Mouse (Mus musculus): ENCODE measurements around the gene Grm7. TPM values are rescaled to one million over a fixed set of nuclear protein-coding genes. Genes with fewer than 3 reads are reported as not detected.

Grm7 gene
- polyA plus RNA-seq, 1 experiment: 0.13 TPM

- Histone ChIP-seq H3K27ac (ENCODE audit: control insufficient read depth, insufficient read depth, low read length) (no peak overlapping the region), H3K4me1 (replicated peaks; ENCODE audit: control insufficient read depth, insufficient read depth, low read length) (no peaks in the 10 kb centered on the region), H3K27me3 (ENCODE audit: control insufficient read depth, insufficient read depth, low read length) (no peaks in the 10 kb centered on the region), H3K4me3 (ENCODE audit: control insufficient read depth, insufficient read depth, low read length) (no peak overlapping the region), H3K36me3 (ENCODE audit: control insufficient read depth, insufficient read depth, low read length) (no peaks in the 10 kb centered on the region)
- DNase-seq: no peak
- TF ChIP-seq CTCF (IDR thresholded peaks at IDR 0.05; ENCODE audit: borderline replicate concordance, control insufficient read depth, extremely low read depth, insufficient read depth, low read length, poor library complexity) (no peak), POLR2A (IDR thresholded peaks at IDR 0.05; ENCODE audit: control insufficient read depth, extremely low read depth, insufficient read depth, low read length, poor library complexity) (no peak)
Observed at GRCm38 (mm10) chr6:111049247-111049646, 403.9 kb downstream of the Grm7 start.

- Histone ChIP-seq H3K36me3 (ENCODE audit: control insufficient read depth, insufficient read depth, low read length) (no peaks in the 10 kb centered on the region), H3K4me1 (replicated peaks; ENCODE audit: control insufficient read depth, insufficient read depth, low read length) (no peaks in the 10 kb centered on the region), H3K27ac (ENCODE audit: control insufficient read depth, insufficient read depth, low read length) (no peak overlapping the region), H3K4me3 (ENCODE audit: control insufficient read depth, insufficient read depth, low read length) (no peak overlapping the region), H3K27me3 (ENCODE audit: control insufficient read depth, insufficient read depth, low read length) (no peaks in the 10 kb centered on the region)
- DNase-seq: no peak
- TF ChIP-seq CTCF (IDR thresholded peaks at IDR 0.05; ENCODE audit: borderline replicate concordance, control insufficient read depth, extremely low read depth, insufficient read depth, low read length, poor library complexity) (no peak), POLR2A (IDR thresholded peaks at IDR 0.05; ENCODE audit: control insufficient read depth, extremely low read depth, insufficient read depth, low read length, poor library complexity) (no peak)
- WGBS: 80% methylated on average over 7 of the region's 7 CpGs
Observed at GRCm38 (mm10) chr6:111054001-111054975, 408.9 kb downstream of the Grm7 start.

- TF ChIP-seq POLR2A (IDR thresholded peaks at IDR 0.05; ENCODE audit: control insufficient read depth, extremely low read depth, insufficient read depth, low read length, poor library complexity) (no peak), CTCF (IDR thresholded peaks at IDR 0.05; ENCODE audit: borderline replicate concordance, control insufficient read depth, extremely low read depth, insufficient read depth, low read length, poor library complexity) (no peak)
- no peak for DNase-seq
Observed at GRCm38 (mm10) chr6:111057798-111058197, 412.4 kb downstream of the Grm7 start.

DNA sequence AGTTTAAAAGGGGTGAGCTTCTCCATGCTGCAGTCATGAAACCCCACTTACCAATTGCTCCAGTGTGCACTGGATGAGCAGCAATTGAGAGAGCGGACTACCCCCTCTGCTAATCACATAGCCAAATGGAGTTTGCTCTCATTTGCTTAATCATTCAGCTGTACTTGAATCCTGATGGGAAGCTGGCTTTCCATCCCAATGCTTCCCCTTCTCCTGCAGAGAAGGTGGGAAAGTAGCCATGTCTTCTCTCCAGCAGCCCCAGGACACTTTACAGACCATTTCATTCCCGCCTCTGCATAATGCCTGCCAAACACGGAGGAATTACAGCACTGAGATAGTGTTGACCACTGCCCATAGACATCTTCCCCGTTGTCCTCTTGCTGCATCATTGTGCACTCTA lies 414.6 kb downstream of the Grm7 start:
- TF ChIP-seq CTCF (IDR thresholded peaks at IDR 0.05; ENCODE audit: borderline replicate concordance, control insufficient read depth, extremely low read depth, insufficient read depth, low read length, poor library complexity) (no peak), POLR2A (IDR thresholded peaks at IDR 0.05; ENCODE audit: control insufficient read depth, extremely low read depth, insufficient read depth, low read length, poor library complexity) (no peak)

More at GRCm38 (mm10) chr6:111057798-111058197, 412.4 kb downstream of the Grm7 start:
- Histone ChIP-seq H3K27me3 (ENCODE audit: control insufficient read depth, insufficient read depth, low read length) (no peaks in the 10 kb centered on the region), H3K36me3 (ENCODE audit: control insufficient read depth, insufficient read depth, low read length) (no peaks in the 10 kb centered on the region), H3K27ac (ENCODE audit: control insufficient read depth, insufficient read depth, low read length) (no peak overlapping the region), H3K4me3 (ENCODE audit: control insufficient read depth, insufficient read depth, low read length) (no peak overlapping the region), H3K4me1 (replicated peaks; ENCODE audit: control insufficient read depth, insufficient read depth, low read length) (no peaks in the 10 kb centered on the region)
- WGBS: 93% methylated on average over 3 of the region's 3 CpGs

GRCm38 (mm10) chr6:111084569-111084968 lies 439.2 kb downstream of the Grm7 start:
- Histone ChIP-seq H3K4me1 (replicated peaks; ENCODE audit: control insufficient read depth, insufficient read depth, low read length) (no peaks in the 10 kb centered on the region), H3K36me3 (ENCODE audit: control insufficient read depth, insufficient read depth, low read length) (no peaks in the 10 kb centered on the region), H3K27me3 (ENCODE audit: control insufficient read depth, insufficient read depth, low read length) (no peaks in the 10 kb centered on the region), H3K4me3 (ENCODE audit: control insufficient read depth, insufficient read depth, low read length) (no peak overlapping the region), H3K27ac (ENCODE audit: control insufficient read depth, insufficient read depth, low read length) (no peak overlapping the region)
- no peak for DNase-seq
- WGBS: 79% methylated on average over 3 of the region's 3 CpGs
- TF ChIP-seq CTCF (IDR thresholded peaks at IDR 0.05; ENCODE audit: borderline replicate concordance, control insufficient read depth, extremely low read depth, insufficient read depth, low read length, poor library complexity) (no peak), POLR2A (IDR thresholded peaks at IDR 0.05; ENCODE audit: control insufficient read depth, extremely low read depth, insufficient read depth, low read length, poor library complexity) (no peak)

More for the DNA sequence above, 414.6 kb downstream of the Grm7 start:
- no peak for DNase-seq
- 86% methylated on average over 4 of the region's 4 CpGs for WGBS
- Histone ChIP-seq H3K4me3 (ENCODE audit: control insufficient read depth, insufficient read depth, low read length) (no peak overlapping the region), H3K4me1 (replicated peaks; ENCODE audit: control insufficient read depth, insufficient read depth, low read length) (no peaks in the 10 kb centered on the region), H3K27ac (ENCODE audit: control insufficient read depth, insufficient read depth, low read length) (no peak overlapping the region), H3K27me3 (ENCODE audit: control insufficient read depth, insufficient read depth, low read length) (no peaks in the 10 kb centered on the region), H3K36me3 (ENCODE audit: control insufficient read depth, insufficient read depth, low read length) (no peaks in the 10 kb centered on the region)

- TF ChIP-seq POLR2A (IDR thresholded peaks at IDR 0.05; ENCODE audit: control insufficient read depth, extremely low read depth, insufficient read depth, low read length, poor library complexity) (no peak), CTCF (IDR thresholded peaks at IDR 0.05; ENCODE audit: borderline replicate concordance, control insufficient read depth, extremely low read depth, insufficient read depth, low read length, poor library complexity) (no peak)
- 90% methylated on average over 1 of the region's 1 CpGs for WGBS
- Histone ChIP-seq H3K4me3 (ENCODE audit: control insufficient read depth, insufficient read depth, low read length) (no peak overlapping the region), H3K4me1 (replicated peaks; ENCODE audit: control insufficient read depth, insufficient read depth, low read length) (no peaks in the 10 kb centered on the region), H3K36me3 (ENCODE audit: control insufficient read depth, insufficient read depth, low read length) (no peaks in the 10 kb centered on the region), H3K27me3 (ENCODE audit: control insufficient read depth, insufficient read depth, low read length) (no peaks in the 10 kb centered on the region), H3K27ac (ENCODE audit: control insufficient read depth, insufficient read depth, low read length) (no peak overlapping the region)
- DNase-seq: no peak
Observed at GRCm38 (mm10) chr6:111094818-111095217, 449.4 kb downstream of the Grm7 start.
